Mouse (Mus musculus) ES-Bruce4 (cell line): Measurements from ENCODE around the gene Pom121l2.

ENCODE experiments used
- CTCF ChIP-seq: IDR thresholded peaks from one replicate; pipeline ENCODE4 v1.8.1; 2011; ENCODE audit warnings: low read depth, low read length
- POLR2A ChIP-seq: IDR thresholded peaks from one replicate; pipeline ENCODE4 v1.8.1; 2011; ENCODE audit warnings: low read length; ENCODE audit not compliant: insufficient read depth

DNA sequence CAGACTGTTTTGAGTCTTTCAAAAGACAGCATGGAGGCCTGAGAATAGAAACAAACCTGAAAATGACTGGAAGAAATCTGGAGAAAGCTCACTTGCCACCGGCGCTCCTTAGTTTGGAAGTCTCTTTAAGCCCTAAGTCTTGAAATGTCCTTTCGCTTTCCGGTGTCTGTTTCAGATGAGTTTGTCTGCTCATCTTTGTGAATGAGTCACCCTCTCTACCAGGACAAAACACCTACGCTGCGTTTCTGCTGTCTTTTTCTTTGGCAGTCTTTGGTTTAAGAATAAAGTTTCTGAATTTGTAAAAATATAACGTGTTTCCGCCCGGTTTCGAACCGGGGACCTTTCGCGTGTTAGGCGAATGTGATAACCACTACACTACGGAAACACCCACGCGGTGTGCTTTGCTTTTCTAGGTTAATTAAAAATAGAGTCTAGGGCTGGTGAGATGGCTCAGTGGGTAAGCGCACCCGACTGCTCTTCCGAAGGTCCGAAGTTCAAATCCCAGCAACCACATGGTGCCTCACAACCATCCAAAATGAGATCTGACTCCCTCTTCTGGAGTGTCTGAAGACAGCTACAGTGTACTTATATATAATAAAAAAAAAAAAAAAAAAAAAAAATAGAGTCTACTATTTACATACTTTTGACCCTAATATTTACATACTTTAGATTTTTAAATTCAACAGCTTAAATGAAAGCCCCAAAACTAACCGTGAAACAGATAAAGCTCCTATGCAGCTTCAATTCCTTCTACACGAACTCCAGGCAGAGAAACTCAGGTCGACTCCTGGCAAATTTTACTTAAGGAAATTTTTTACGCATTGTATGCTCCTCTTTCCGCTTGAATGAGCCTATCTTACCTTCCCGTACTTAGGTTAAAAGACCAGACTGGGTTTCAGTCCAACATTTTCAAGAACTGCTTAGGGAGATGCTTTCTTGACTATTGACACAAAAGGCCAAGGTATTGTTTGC lies 34.8 kb downstream of the Pom121l2 start:
- no peak for TF ChIP-seq CTCF
- no peak for TF ChIP-seq POLR2A
